Mouse (Mus musculus): Measurements from ENCODE around the gene 4933402E13Rik. TPM values are rescaled to one million over a fixed set of nuclear protein-coding genes. Genes with fewer than 3 reads are reported as not detected.

The 4933402E13Rik gene
- not detected in 2 replicates for polyA plus RNA-seq (2012; rRNA removed; ENCODE audit: low replicate concordance)

DNA sequence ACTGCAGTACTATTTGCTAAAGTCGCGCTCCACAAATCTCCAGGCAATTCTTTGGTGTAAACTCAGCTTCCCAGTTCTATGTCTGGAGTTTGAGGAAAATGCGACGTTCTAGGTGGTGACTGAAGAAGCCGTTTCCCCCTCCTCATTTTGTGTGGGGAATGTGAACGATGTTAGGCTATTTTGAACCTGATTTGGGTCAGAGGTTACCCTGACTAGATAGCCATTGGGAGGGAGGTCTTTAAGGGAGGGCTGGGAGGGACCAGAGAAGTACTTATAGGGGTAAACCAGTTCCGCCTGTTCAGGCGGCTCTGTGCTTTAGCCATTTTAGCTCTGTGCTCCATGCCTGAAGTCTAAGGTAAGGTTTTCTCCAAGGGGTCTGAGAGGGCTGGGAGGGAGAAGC is at the start of gene 4933402E13Rik:
Gene 4933402E13Rik (plus strand): TSS at position 301 of the 400 bp plus-strand sequence.

Other genes starting within 250 kb of the 4933402E13Rik start
- gene 4931400O07Rik, start 184.5 kb downstream of the 4933402E13Rik start, polyA plus RNA-seq (2012; rRNA removed; ENCODE audit: low replicate concordance) = not detected in 2 replicates